Mouse (Mus musculus): ENCODE measurements around the gene 4930562C15Rik.

The 4930562C15Rik gene

DNA sequence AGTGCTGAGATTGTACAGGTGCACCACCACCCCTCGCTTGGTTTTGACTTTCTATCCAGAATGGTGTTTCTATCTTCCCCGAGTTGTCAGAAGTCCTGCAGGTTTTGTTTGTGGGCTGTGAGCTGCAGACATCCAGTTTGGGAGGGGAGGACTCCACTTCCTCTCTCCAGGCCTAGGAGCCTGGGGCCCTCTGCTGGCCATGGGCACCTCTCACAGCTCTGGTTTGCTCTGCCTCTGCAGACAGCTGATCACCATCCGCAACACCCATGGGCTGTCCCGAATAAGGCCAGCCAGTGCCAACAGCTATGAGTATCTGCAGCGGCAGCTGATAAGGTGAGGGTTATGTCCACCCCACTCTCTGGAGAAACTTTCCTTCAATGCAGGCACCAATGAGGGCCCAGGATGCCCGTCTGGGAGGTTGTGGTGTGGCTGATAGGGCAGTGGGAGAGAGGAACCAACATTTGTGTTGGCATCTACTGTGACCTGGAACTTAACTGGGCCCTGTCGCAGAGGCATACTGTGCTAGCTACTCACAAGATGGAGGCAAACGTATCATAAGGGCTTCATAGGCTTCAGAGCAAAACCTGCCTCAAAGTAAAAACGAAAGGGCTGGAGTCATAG lies 27.8 kb downstream of the 4930562C15Rik start:
- DNase-seq (ENCODE audit: low spot score): peak; percentile 63

DNA sequence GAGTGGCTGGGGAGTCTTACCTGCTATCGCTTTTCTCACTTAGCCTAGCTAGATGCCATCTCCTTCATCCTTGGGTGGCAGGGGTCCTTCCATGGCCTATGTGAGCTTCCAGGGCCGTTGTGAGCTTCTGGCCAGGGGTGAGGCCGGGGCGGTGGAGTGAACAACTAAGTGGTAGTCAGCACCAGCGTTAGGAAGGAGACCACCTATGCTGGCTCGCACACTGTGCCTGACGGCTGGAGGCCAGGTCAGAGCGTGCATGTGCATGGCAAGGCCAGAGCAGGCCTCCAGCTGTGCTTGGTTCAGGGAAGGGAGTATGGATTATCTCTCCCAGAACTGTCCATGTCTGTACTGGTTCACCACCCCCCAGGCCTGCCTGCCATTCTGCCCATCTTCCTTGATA lies 28.5 kb downstream of the 4930562C15Rik start:
- no peak for DNase-seq (ENCODE audit: low spot score)

DNA sequence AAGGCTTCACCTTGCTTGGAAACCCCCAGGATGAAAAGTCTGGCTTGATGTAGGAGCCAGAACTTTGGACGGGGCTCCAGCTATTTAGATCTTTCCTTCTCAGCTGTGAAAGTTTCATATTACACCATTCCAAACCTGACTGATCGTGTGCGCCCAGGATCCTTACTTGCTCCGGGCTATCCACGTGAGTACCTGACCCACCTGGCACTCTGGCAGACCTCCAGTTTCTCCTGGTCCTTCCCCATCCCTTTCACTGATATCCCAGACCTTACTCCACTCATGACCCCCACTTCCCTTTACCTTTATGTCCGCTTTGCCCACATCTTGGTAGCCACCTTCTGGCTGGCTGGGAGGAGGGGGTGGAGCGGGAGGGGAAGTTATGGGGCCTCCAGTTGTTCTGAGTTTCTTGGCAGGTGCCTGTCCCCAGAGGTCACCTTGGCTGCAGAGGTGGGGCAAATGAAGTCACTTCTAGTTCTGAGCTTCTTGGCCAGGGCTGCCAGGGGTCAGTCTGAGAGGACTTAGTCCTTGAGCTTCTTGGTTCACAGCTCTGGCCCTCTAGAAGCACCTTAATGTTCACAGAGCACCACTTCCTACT lies 31.0 kb downstream of the 4930562C15Rik start:
- no peak for DNase-seq (ENCODE audit: low spot score)

DNA sequence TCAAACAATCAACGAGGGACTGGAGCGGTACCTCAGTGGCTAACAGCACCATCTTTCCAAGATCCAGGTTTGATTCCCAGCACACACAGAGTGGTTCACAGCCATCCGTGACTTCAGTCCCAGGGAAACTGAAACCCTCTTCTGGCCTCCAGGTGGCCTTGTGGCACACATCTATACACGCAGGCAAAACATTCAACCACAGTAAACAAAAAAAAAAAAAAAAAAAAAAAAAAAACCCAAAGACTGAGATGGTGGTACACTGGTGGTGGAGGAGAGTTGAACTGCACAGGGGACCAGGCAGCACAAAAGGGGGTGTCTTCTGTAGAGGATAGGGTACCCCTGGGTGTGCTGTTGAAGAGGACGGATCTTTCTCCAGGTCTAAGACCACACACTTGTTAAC lies 35.3 kb downstream of the 4930562C15Rik start:
- DNase-seq (ENCODE audit: low spot score): no peak

DNA sequence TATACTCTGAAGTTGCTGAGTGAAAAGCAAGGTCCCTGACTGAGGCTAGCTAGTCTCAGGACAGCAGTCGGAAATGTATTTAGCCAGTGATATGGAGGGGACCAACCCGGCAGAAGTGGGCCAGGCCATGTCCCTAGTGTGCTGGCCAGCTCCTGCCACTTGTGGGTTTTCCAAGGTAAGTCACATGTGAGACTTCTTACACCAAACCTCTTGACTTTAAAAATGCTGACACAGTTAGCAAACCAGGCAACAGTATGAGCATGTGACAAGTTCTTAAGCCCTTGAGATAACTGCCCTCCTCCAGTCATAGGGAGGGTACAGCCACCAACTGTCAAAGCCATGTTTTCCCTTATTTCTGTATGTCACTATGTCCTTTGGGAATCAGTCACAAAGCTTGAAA lies 36.7 kb downstream of the 4930562C15Rik start:
- no peak for DNase-seq (ENCODE audit: low spot score)

DNA sequence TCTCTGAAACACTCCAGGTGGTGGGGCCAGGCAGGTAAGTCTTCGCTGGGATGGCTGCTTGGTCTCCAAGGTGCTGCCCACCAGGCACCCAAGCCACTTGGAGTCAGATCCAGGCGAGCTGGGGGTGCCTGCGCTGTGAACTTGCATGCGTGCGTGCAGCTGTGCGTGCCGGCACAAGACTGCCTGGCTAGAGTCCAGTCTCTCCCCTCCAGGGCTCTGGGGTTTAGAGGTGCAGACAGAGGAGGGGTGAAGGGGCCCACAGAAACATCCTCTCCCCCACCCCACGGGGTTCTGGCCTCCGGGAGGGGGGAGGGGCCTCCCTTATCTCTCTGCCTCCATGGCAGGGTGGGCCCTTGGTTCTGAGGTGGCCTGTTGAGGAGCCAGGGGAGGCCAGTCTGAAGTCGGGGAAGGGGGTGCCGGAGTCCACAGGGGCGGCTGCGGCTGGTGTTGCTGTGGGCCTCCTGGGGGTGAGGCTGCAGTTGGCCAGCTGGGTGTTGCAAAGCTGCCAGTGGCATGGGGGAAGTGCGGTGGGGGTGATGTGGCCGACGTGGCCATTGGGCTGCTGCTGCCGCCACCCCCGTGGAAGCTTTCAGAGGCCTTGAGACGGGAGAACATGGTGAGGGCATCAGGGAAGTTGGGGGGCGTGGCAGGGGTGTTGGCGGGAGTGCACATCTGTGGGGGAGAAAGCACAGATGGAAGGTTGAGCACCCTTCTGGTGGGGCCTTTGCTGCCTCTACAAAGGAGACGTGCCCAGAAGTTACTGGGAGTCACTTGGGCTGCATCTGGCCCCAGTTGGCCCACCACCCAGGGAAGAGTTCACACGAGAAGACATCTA lies 40.2 kb downstream of the 4930562C15Rik start:
- DNase-seq (ENCODE audit: low spot score): no peak

DNA sequence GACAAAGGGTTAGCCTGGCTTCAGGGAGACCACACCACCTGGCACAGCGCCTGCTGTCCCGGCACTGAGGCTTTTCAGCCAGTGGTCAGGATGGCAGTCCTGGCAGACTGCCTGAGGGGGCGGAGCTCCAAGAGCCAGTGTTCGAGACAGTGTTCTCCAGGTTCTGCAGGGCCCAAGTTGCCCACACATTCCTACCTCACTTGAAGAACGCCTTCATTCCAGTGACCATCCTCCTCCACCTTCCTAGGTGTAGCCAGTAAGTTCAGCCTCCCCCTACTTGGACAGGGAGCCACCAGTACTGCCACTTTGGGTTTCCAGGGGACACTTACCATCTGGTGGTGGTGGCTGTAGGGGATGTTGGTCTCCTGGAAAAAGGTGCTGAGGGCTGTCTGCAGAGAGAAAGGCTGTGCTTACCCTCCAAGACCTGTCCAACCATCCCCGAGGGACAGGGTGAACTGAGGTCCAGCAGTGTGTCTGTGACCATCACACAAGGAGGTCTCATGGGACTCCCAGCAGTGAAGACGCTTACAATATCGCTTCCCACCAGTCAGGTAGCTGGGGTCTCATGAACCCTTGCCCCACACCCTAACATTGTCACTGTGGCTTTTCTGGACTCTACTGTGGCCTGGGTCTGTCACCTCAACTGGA lies 40.9 kb downstream of the 4930562C15Rik start:
- DNase-seq (ENCODE audit: low spot score): no peak

- no peak for DNase-seq (ENCODE audit: low spot score)
Measured at GRCm38 (mm10) chr16:4877195-4877594, 42.0 kb downstream of the 4930562C15Rik start.

DNA sequence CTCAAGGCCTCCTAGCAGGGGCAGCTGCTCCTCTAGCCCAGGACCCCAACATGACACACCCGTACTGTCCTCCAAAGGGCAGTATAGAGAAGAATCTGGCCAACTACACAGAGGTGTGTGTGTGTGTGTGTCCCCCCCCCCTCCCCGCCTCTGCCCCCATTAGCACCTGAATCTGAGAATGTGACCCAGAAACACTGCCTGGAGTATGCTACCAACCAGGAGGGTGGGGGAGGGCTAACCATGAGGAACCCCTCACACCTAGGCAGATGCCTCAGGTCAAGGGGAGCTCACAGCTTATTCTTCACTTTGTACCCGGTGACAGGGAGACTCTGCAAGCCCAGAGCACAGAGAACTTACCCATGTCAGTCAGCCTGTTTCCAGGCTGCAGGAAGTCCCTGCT lies 42.5 kb downstream of the 4930562C15Rik start:
- no peak for DNase-seq (ENCODE audit: low spot score)

DNA sequence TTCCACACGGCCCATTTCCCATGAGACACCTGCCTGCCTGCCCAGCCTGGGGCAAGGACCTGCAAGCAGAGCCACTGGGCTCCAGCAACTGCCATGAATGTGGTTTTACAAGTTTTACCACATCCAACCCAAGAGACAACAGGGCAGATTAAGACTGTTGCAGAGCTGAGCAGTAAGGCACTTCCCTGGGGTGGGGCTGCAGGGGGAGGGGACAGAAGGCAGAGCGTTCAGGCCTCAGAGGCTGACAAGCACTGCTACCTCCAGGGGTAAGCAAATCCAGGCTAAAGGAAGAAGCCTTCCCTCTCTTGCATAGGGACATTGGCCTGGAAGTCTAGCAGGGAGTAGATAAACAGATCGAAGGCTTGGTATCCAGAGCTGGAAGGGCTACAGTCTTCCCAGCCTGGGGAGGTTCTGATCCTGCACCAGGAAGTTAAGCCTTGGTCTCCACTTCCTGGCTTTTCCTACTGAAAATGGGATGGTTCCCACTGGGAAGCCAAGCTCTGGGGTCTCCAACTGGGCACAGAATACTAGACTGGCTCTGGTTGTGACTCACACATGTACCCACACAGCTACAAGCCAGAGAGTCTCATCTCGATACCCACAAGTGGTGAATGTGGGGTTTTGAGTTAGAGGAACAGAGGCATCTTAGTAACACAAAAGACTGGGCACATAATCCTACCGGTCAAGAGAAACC lies 43.1 kb downstream of the 4930562C15Rik start:
- DNase-seq (ENCODE audit: low spot score): peak; percentile 82

DNA sequence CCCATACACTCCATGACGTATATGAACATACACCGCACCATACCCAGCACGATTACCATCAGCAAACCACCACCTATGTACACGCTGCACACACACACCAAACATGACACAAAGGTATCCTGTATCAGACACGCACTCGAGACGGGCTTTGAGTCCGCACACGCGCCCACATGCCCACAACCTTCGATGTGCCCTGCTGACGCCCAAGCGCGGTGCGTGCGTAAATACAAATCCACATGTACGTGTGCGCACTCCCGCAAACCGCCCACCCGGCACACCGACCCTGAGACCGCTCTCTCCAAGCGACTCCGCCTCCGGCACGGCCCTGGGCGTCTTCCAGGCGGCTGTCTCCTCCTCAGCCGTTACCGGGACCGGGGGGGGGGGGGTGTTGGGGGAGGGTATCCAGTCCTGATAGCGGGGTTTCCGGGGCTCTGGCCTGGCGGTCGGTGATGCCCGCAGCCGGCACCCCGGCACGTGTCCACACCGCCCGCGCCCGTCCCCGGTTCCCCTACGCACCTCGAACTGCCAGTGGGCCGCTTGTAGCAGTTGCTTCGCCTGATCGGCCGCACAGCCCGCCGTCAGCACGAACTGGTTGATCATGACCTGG lies 44.0 kb downstream of the 4930562C15Rik start:
- peak; percentile 87 for DNase-seq (ENCODE audit: low spot score)

GRCm38 (mm10) chr16:4879708-4880124 lies 44.5 kb downstream of the 4930562C15Rik start:
- peak; percentile 77 for DNase-seq (ENCODE audit: low spot score)

DNA sequence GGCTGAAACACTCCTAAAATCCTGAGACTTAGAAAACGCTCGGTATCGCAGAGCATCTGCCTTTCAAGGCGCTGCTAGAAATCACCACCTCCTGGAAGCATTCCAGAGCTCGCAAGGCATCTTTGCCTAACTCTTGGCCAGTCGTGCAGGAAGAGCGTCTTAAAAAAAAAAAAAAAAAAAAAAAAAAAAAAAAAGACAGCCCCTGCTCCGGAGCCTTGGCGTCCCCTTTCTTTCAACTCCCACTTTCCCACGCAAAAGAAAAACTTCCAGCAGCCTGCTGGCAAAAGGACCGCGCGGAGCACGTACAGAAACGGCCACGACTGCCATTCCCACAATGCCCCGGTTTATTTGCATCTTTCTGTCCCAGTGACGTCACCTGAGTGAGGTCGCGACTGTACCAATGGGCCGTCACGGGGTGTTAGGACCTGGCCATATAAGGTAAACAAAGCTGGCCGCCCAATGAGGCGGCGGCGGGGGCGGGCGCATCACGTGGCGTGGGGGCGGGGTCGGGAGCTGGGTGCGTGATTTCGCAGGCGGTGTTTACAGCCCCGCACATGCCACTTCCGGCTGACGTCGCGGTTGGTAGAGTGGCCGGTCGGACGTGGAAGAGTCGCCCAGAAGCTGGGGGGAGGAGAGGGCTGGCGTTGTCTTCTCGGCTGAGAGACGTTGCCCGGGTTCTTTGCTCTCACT lies 45.1 kb downstream of the 4930562C15Rik start, which contains the start of gene Ubald1:
TSS of gene Ubald1 (minus strand) at position 180 of the 690 bp plus-strand sequence.
- peak; percentile 97 for DNase-seq (ENCODE audit: low spot score)

DNA sequence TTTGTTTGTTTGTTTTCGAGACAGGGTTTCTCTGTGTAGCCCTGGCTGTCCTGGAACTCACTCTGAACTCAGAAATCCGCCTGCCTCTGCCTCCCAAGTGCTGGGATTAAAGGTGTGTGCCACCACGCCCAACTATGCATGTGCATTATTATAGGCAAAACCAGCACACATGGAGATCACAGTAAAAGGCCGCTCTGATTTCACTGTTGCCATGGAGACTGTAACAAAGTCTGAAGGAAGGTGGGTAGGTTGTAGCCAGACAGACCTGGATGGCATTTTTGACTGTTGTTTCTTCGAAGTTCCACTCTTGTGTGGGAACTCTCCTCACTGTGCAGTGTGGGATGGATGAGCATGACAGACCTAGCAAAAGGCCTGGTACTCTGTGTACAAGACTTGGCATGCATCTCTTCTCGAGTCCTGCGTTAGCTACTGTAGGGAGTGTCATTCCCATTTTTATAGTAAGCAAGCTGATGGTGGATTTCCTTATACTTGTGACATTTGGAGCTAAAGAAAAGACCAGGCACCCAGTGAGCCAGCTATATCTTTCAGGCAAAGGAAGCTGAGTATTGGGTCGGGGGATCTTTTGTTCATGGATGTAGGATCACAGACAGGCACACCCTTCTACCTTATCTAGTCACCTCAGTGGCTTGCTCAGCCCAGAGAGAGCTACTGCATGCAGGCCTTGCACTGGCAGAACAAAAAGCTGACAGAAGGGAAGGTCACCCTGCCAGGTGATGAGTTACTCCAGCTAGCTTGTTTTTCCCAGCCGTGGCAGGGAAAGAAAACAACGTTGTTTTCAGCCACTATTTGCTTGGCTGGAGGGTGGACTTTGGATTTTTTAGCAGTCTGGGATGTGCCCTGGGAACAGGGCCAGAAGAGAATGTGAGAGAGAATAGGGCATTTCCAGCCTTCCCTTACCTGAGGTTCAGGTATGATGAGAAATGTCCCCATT lies 46.5 kb downstream of the 4930562C15Rik start:
- DNase-seq (ENCODE audit: low spot score): peak; percentile 37

DNA sequence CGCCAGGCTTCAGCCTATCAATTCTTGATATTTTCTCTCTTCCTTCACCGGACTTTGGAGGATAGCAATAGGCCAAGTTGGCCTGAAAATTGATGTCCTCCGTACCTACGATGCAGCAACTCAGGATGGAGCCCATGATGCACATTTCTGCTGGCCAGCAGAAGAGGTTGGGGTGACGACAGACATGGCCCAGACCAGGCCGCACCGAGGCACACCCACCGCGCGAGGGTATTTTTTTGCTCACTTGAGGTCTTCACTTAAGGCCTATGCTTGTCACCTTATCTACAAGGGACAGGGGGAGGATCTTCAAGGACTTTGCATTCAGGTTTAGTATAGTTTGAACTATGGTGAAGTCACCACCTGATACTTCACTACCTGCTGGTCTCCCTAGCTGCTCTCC lies 49.7 kb downstream of the 4930562C15Rik start:
- DNase-seq (ENCODE audit: low spot score): no peak

DNA sequence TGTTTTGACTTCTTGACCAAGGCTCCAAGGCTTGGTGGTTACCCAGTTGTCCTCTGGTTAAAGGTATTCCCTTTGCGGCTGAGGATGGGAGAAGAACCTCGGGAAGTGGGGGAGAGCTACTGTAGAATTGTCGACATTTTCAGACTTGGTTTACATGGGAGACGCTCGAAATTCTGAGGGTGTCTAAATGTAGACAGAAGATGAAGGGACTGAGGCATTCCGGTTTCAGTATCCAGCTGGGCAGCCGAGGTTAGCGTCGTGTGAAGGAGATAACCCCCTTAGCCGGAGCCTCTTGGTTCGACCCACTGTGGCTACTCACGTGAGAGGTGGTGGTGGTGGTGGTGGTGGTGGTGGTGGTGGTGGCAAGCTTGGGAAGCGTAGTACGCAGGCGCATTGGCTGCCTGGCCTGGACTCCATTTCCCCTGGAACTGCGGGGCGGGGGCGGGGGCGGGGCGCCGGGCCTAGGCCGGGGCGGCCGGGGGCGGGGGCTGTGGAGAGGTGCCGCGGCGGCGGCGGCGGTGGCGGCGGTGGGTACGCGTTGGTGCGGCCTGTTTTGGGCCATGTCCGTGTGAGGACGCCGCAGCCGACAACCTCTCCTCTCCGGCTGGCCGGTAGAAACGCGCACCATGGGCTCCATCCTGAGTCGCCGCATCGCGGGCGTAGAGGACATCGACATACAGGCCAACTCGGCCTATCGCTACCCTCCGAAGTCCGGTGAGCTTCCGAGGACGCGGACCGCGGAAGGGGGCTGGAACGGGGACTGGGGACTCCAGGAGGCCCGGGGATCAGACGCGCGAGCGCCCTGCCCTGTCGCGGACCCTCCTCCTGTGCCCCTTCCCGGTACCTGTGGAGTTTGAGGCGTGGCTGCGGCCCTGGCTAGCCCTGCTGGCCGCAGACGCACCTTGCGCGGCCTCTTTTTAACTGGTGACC lies 50.8 kb downstream of the 4930562C15Rik start, which contains the start of gene Mgrn1:
TSS of gene Mgrn1 (plus strand) at position 490 of the 930 bp plus-strand sequence.
- peak; percentile 76 for DNase-seq (ENCODE audit: low spot score)

- no peak for DNase-seq (ENCODE audit: low spot score)
Measured at GRCm38 (mm10) chr16:4886690-4887020, 51.4 kb downstream of the 4930562C15Rik start.

GRCm38 (mm10) chr16:4890201-4890709 lies 55.0 kb downstream of the 4930562C15Rik start:
- no peak for DNase-seq (ENCODE audit: low spot score)

All from T-cell, adult 2 months (primary cell).